Mouse (Mus musculus) liver, embryonic 13.5 days (tissue): ENCODE data around the gene Deup1. TPM values are rescaled to one million over a fixed set of nuclear protein-coding genes. Genes with fewer than 3 reads are reported as not detected.

Source experiments
- ATAC-seq: fragments of 200-750 bp; cut with Nextera tagmentation; 2 replicates; pipeline ENCODE4 v1.8.0; 2017; ENCODE audit warnings: low read depth, mild to moderate bottlenecking, moderate number of reproducible peaks, moderate library complexity
- DNase-seq: peaks from one replicate; pipeline ENCODE4 v3.0.0; 2022
- H3K27ac ChIP-seq: fragments of 300-500 bp; sonication (generic); 2 replicates; pipeline ENCODE4 v1.5.1; 2015; ENCODE audit warnings: moderate library complexity, mild to moderate bottlenecking, inconsistent platforms
- H3K27me3 ChIP-seq: fragments of 300-500 bp; sonication (generic); 2 replicates; pipeline ENCODE4 v1.6.1; 2015; ENCODE audit warnings: mild to moderate bottlenecking, inconsistent platforms
- H3K36me3 ChIP-seq: fragments of 300-500 bp; sonication (generic); 2 replicates; pipeline ENCODE4 v1.6.1; 2015; ENCODE audit warnings: mild to moderate bottlenecking, inconsistent platforms
- H3K4me1 ChIP-seq: fragments of 300-500 bp; sonication (generic); replicated peaks from 2 replicates; pipeline ENCODE4 v1.6.1; 2015; ENCODE audit warnings: inconsistent platforms
- H3K4me2 ChIP-seq: fragments of 300-500 bp; sonication (generic); 2 replicates; pipeline ENCODE4 v1.6.1; 2015; ENCODE audit warnings: inconsistent platforms, mild to moderate bottlenecking, moderate library complexity
- H3K4me3 ChIP-seq: fragments of 300-500 bp; sonication (generic); replicated peaks from 2 replicates; pipeline ENCODE4 v1.5.1; 2015; ENCODE audit warnings: mild to moderate bottlenecking, inconsistent platforms
- H3K9ac ChIP-seq: fragments of 300-500 bp; sonication (generic); 2 replicates; pipeline ENCODE4 v1.6.1; 2015; ENCODE audit warnings: mild to moderate bottlenecking, inconsistent platforms
- H3K9me3 ChIP-seq: fragments of 300-500 bp; sonication (generic); replicated peaks from 2 replicates; pipeline ENCODE4 v1.6.1; 2016; ENCODE audit warnings: inconsistent platforms
- WGBS: fragments of 180-500 bp; shearing (Covaris S2); methylation state at CpG from one replicate; pipeline ENCODE4 v1.1.7; 2015; ENCODE audit not compliant: insufficient replicate concordance; 5-methylcytosine and 5-hydroxymethylcytosine counted together
- polyA plus RNA-seq: library from polyadenylated mRNA; unstranded; fragments of >200 nt; fragmentation: Nextera tagmentation; extraction: Ambion mirVana; gene quantifications from 2 replicates; pipeline ENCODE4 v1.2.1, GENCODE M21; 2015

Gene Deup1
- polyA plus RNA-seq, 1 experiment from 2014 or later: not detected

- H3K4me2 ChIP-seq: no peak overlapping the region
- DNase-seq (no peak), ATAC-seq (no peak)
- no peak overlapping the region for H3K27ac ChIP-seq
- no peaks in the 10 kb centered on the region for H3K9me3 ChIP-seq
- no peak overlapping the region for H3K9ac ChIP-seq
- no peaks in the 10 kb centered on the region for H3K27me3 ChIP-seq
- no peaks in the 10 kb centered on the region for H3K4me1 ChIP-seq
- no peaks in the 10 kb centered on the region for H3K36me3 ChIP-seq
- 50% methylated on average over 10 of the region's 10 CpGs for WGBS
- no peak overlapping the region for H3K4me3 ChIP-seq
Measured at GRCm38 (mm10) chr9:15619020-15619590, 8.6 kb downstream of the Deup1 start.

GRCm38 (mm10) chr9:15617061-15617460 is 10.7 kb downstream of the Deup1 start:
- H3K9ac ChIP-seq: no peak overlapping the region
- no peak overlapping the region for H3K27ac ChIP-seq
- no peaks in the 10 kb centered on the region for H3K9me3 ChIP-seq
- no peaks in the 10 kb centered on the region for H3K36me3 ChIP-seq
- ATAC-seq (no peak), DNase-seq (no peak)
- no peak overlapping the region for H3K4me3 ChIP-seq
- H3K4me1 ChIP-seq: no peaks in the 10 kb centered on the region
- WGBS: 58% methylated on average over 7 of the region's 7 CpGs
- no peaks in the 10 kb centered on the region for H3K27me3 ChIP-seq
- no peak overlapping the region for H3K4me2 ChIP-seq

- H3K36me3 ChIP-seq: no peaks in the 10 kb centered on the region
- 51% methylated on average over 6 of the region's 6 CpGs for WGBS
- no peak overlapping the region for H3K4me2 ChIP-seq
- H3K27me3 ChIP-seq: no peaks in the 10 kb centered on the region
- H3K4me3 ChIP-seq: no peak overlapping the region
- H3K4me1 ChIP-seq: no peaks in the 10 kb centered on the region
- ATAC-seq (no peak), DNase-seq (no peak)
- no peak overlapping the region for H3K9ac ChIP-seq
- H3K9me3 ChIP-seq: no peaks in the 10 kb centered on the region
- no peak overlapping the region for H3K27ac ChIP-seq
Measured at GRCm38 (mm10) chr9:15616471-15616870, 11.3 kb downstream of the Deup1 start.

- DNase-seq (no peak), ATAC-seq (no peak)
- Histone ChIP-seq H3K27ac (no peak overlapping the region), H3K27me3 (no peaks in the 10 kb centered on the region), H3K4me2 (no peak overlapping the region), H3K4me3 (no peak overlapping the region), H3K9ac (no peak overlapping the region), H3K36me3 (no peaks in the 10 kb centered on the region), H3K9me3 (no peaks in the 10 kb centered on the region), H3K4me1 (no peaks in the 10 kb centered on the region)
- WGBS: 80% methylated on average over 5 of the region's 5 CpGs
Measured at GRCm38 (mm10) chr9:15609280-15609930, 18.3 kb downstream of the Deup1 start.

GRCm38 (mm10) chr9:15607601-15608000 is 20.1 kb downstream of the Deup1 start:
- Histone ChIP-seq H3K27me3 (no peaks in the 10 kb centered on the region), H3K27ac (no peak overlapping the region), H3K4me2 (no peak overlapping the region), H3K4me3 (no peak overlapping the region), H3K4me1 (no peaks in the 10 kb centered on the region), H3K9me3 (no peaks in the 10 kb centered on the region), H3K36me3 (no peaks in the 10 kb centered on the region), H3K9ac (no peak overlapping the region)
- no peak for ATAC-seq
- DNase-seq: no peak
- WGBS: 57% methylated on average over 2 of the region's 2 CpGs

- Histone ChIP-seq H3K4me3 (no peak overlapping the region), H3K9ac (no peak overlapping the region), H3K27ac (no peak overlapping the region), H3K4me2 (no peak overlapping the region), H3K9me3 (no peaks in the 10 kb centered on the region), H3K27me3 (no peaks in the 10 kb centered on the region), H3K4me1 (no peaks in the 10 kb centered on the region), H3K36me3 (no peaks in the 10 kb centered on the region)
- ATAC-seq: no peak
- 72% methylated on average over 8 of the region's 8 CpGs for WGBS
- DNase-seq: no peak
Measured at GRCm38 (mm10) chr9:15603156-15603555, 24.6 kb downstream of the Deup1 start.

- no peaks in the 10 kb centered on the region for H3K36me3 ChIP-seq
- H3K4me2 ChIP-seq: no peak overlapping the region
- 38% methylated on average over 5 of the region's 5 CpGs for WGBS
- H3K27me3 ChIP-seq: no peaks in the 10 kb centered on the region
- no peak overlapping the region for H3K27ac ChIP-seq
- no peak overlapping the region for H3K4me3 ChIP-seq
- no peaks in the 10 kb centered on the region for H3K4me1 ChIP-seq
- no peak overlapping the region for H3K9ac ChIP-seq
- no peaks in the 10 kb centered on the region for H3K9me3 ChIP-seq
- ATAC-seq (no peak), DNase-seq (no peak)
Measured at GRCm38 (mm10) chr9:15600859-15601540, 26.7 kb downstream of the Deup1 start.

GRCm38 (mm10) chr9:15600156-15600858 is 27.4 kb downstream of the Deup1 start:
- Histone ChIP-seq H3K9ac (no peak overlapping the region), H3K9me3 (no peaks in the 10 kb centered on the region), H3K27me3 (no peaks in the 10 kb centered on the region), H3K4me2 (no peak overlapping the region), H3K4me1 (no peaks in the 10 kb centered on the region), H3K27ac (no peak overlapping the region), H3K4me3 (no peak overlapping the region), H3K36me3 (no peaks in the 10 kb centered on the region)
- ATAC-seq (no peak), DNase-seq (no peak)
- WGBS: 39% methylated on average over 6 of the region's 6 CpGs

- Histone ChIP-seq H3K4me3 (no peak overlapping the region), H3K4me1 (no peaks in the 10 kb centered on the region), H3K9ac (no peak overlapping the region), H3K4me2 (no peak overlapping the region), H3K36me3 (no peaks in the 10 kb centered on the region), H3K27me3 (no peaks in the 10 kb centered on the region), H3K9me3 (no peaks in the 10 kb centered on the region), H3K27ac (no peak overlapping the region)
- 49% methylated on average over 4 of the region's 4 CpGs for WGBS
- DNase-seq: no peak
- no peak for ATAC-seq
Measured at GRCm38 (mm10) chr9:15596598-15596997, 31.1 kb downstream of the Deup1 start.

GRCm38 (mm10) chr9:15594148-15594547 is 33.6 kb downstream of the Deup1 start:
- Histone ChIP-seq H3K36me3 (no peaks in the 10 kb centered on the region), H3K9me3 (no peaks in the 10 kb centered on the region), H3K27me3 (no peaks in the 10 kb centered on the region), H3K4me1 (no peaks in the 10 kb centered on the region), H3K9ac (no peak overlapping the region), H3K27ac (no peak overlapping the region), H3K4me3 (no peak overlapping the region), H3K4me2 (no peak overlapping the region)
- no peak for ATAC-seq
- WGBS: 71% methylated on average over 4 of the region's 4 CpGs
- DNase-seq: no peak

- no peaks in the 10 kb centered on the region for H3K9me3 ChIP-seq
- ATAC-seq: no peak
- H3K27ac ChIP-seq: no peak overlapping the region
- no peak overlapping the region for H3K4me2 ChIP-seq
- H3K36me3 ChIP-seq: no peaks in the 10 kb centered on the region
- DNase-seq: no peak
- no peaks in the 10 kb centered on the region for H3K4me1 ChIP-seq
- H3K27me3 ChIP-seq: no peaks in the 10 kb centered on the region
- no peak overlapping the region for H3K9ac ChIP-seq
- 36% methylated on average over 6 of the region's 6 CpGs for WGBS
- H3K4me3 ChIP-seq: no peak overlapping the region
Measured at GRCm38 (mm10) chr9:15587157-15587854, 40.4 kb downstream of the Deup1 start.
